Mouse (Mus musculus) myocyte (in vitro differentiated cells): ENCODE results near the gene Card10. TPM values are rescaled to one million over a fixed set of nuclear protein-coding genes. Genes with fewer than 3 reads are reported as not detected.

Experiments
- H3K27me3 ChIP-seq: one replicate; pipeline ENCODE4 v1.6.1; 2011; ENCODE audit not compliant: control insufficient read depth, insufficient read depth, insufficient read length
- H3K36me3 ChIP-seq: one replicate; pipeline ENCODE4 v1.6.1; 2011; ENCODE audit not compliant: control insufficient read depth, insufficient read depth
- H3K4me2 ChIP-seq: one replicate; pipeline ENCODE4 v1.6.1; 2011; ENCODE audit warnings: low read depth, control low read depth
- H3K4me3 ChIP-seq: one replicate; pipeline ENCODE4 v1.5.1; 2011; ENCODE audit warnings: mild to moderate bottlenecking, control low read depth, moderate library complexity
- H3K79me2 ChIP-seq: one replicate; pipeline ENCODE4 v1.6.1; 2011; ENCODE audit not compliant: control insufficient read depth, insufficient read depth
- H3ac ChIP-seq: one replicate; pipeline ENCODE4 v1.6.1; 2011; ENCODE audit not compliant: control insufficient read depth, insufficient read length
- CEBPB ChIP-seq: IDR thresholded peaks from 2 replicates; pipeline ENCODE4 v1.6.1; 2011; ENCODE audit warnings: mild to moderate bottlenecking, moderate library complexity; ENCODE audit not compliant: poor library complexity, insufficient read depth, severe bottlenecking
- E2F4 ChIP-seq: IDR thresholded peaks from one replicate; pipeline ENCODE4 v1.6.1; 2011; ENCODE audit warnings: mild to moderate bottlenecking, control low read depth, moderate library complexity; ENCODE audit not compliant: insufficient read depth
- MAX ChIP-seq: IDR thresholded peaks from one replicate; pipeline ENCODE4 v1.6.1; 2011; ENCODE audit warnings: low read depth, mild to moderate bottlenecking, control low read depth
- MYOD1 ChIP-seq, 3 experiments: IDR thresholded peaks; one replicate each; pipeline ENCODE4 v1.6.1; 2011; ENCODE audit warnings: control low read depth in 2 of 3, low read depth in 2 of 3, mild to moderate bottlenecking in 2 of 3, moderate library complexity in 1 of 3; ENCODE audit not compliant: insufficient read length in 2 of 3, control insufficient read depth in 1 of 3
- MYOG ChIP-seq, 3 experiments: IDR thresholded peaks; one replicate each; pipeline ENCODE4 v1.6.1; 2011; ENCODE audit warnings: control low read depth in 2 of 3, low read depth in 2 of 3, mild to moderate bottlenecking in 2 of 3; ENCODE audit not compliant: insufficient read length in 2 of 3, control insufficient read depth in 1 of 3, insufficient read depth in 1 of 3
- POLR2A ChIP-seq: IDR thresholded peaks from one replicate; pipeline ENCODE4 v1.6.1; 2011; ENCODE audit warnings: low read depth, mild to moderate bottlenecking, control low read depth, moderate library complexity; ENCODE audit not compliant: insufficient read length
- POLR2AphosphoS2 ChIP-seq: IDR thresholded peaks from one replicate; pipeline ENCODE4 v1.6.1; 2011; ENCODE audit warnings: low read depth, control low read depth; ENCODE audit not compliant: insufficient read length
- REST ChIP-seq: IDR thresholded peaks from one replicate; pipeline ENCODE4 v1.6.1; 2011; ENCODE audit warnings: mild to moderate bottlenecking, control low read depth, moderate library complexity; ENCODE audit not compliant: insufficient read depth, insufficient read length
- SRF ChIP-seq: IDR thresholded peaks from one replicate; pipeline ENCODE4 v1.6.1; 2011; ENCODE audit warnings: low read depth; ENCODE audit not compliant: control insufficient read depth, insufficient read length
- TCF12 ChIP-seq: IDR thresholded peaks from one replicate; pipeline ENCODE4 v1.6.1; 2011; ENCODE audit warnings: mild to moderate bottlenecking, control low read depth; ENCODE audit not compliant: poor library complexity, insufficient read depth, severe bottlenecking
- TCF3 ChIP-seq: IDR thresholded peaks from one replicate; pipeline ENCODE4 v1.6.1; 2011; ENCODE audit warnings: low read depth, control low read depth; ENCODE audit not compliant: insufficient read length
- USF1 ChIP-seq: IDR thresholded peaks from one replicate; pipeline ENCODE4 v1.6.1; 2011; ENCODE audit warnings: low read depth, mild to moderate bottlenecking, control low read depth, moderate library complexity
- polyA plus RNA-seq: library from polyadenylated mRNA; unstranded; fragments of >200 nt; fragmentation: generic; extraction: Trizol; gene quantifications from one replicate; pipeline ENCODE4 v1.2.1, GENCODE M21; 2012; ENCODE audit warnings: missing spikeins

Card10 gene
- polyA plus RNA-seq, 1 experiment = 1.4 TPM

DNA sequence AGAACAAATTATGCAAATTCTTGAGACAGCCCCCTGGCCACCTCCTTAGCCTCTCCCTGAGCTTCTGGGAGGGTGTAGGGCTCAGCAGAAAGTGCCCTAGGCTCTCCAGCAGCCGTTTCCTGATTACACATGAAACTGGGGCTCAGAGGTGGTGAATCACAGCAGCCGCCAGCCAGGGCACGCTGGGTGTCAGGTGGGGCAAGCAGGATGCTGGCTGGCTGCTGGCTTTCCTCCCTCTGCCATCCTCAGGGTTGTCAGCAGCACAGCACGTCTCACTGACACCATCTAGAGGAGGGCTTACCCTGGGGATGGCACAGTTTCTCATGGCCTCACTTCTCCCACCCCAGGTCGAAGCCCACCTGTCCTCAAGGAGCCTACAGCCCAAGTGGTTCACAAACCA lies 25.5 kb upstream of the Card10 start:
- Histone ChIP-seq H3K27me3 (no peaks in the 10 kb centered on the region), H3K4me3 (no peak overlapping the region), H3K4me2 (no peak overlapping the region), H3K36me3 (no peaks in the 10 kb centered on the region), H3K79me2 (no peaks in the 10 kb centered on the region), H3ac (no peak overlapping the region)
- TF ChIP-seq POLR2AphosphoS2 (no peak), CEBPB (no peak), MAX (no peak), SRF (no peak), REST (no peak), USF1 (no peak), MYOG (IDR thresholded peaks at IDR 0.05; ENCODE audit: control insufficient read depth in 1 of 3, insufficient read depth in 1 of 3, insufficient read length in 2 of 3, low read depth in 2 of 3) (peak in 1 of 3 experiments; percentile 29), TCF12 (no peak), POLR2A (no peak), TCF3 (no peak), MYOD1 (IDR thresholded peaks at IDR 0.05; ENCODE audit: control insufficient read depth in 1 of 3, insufficient read length in 2 of 3, low read depth in 2 of 3) (peak in 1 of 3 experiments; percentile 59), E2F4 (no peak)

DNA sequence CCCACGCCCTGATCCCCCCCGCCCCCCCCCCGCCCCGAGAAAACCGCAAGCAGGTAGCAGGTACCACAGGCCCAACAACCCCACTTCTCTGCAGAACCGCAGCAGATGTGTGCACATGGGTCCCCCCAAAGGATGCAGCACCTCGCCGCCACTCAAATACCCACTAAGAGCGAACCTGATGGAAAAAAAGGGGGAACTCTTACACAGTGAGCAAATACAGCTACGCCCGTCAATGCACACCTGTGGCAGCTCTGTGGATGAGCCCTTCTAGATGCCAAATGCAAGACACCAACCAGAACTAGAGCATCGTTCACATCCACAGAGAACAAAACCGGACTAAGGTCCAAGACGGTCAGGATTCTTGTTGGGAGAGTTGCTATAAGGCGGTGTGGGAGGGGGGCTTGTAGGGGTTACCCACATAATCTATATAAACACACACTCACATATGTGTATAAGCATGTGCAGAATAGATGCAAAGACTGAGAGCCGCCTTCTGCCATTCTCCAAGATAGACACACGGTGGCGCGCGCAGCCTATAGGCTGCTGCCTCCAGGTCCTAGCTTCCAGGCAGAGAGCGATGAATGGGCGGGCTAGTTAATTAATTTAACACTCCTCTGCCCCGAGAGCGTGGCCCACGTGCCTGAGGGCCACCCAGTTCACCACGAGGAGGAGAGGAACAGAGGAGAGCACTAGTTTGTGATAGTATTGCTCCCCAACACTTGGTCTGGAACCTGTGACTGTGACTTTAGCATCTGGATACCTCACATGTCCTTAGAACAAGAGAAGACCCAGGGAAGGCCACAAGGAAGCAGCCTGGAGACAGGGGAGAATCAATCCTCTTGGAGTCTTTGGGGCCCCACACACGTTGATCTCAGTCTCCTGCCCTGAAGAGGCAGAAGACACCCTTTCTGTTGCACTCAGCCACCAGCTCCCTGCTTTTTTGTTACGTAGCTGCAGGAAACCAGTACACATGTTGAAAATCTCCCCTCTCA lies 23.7 kb upstream of the Card10 start:
- H3K27me3 ChIP-seq = no peaks in the 10 kb centered on the region
- no peaks in the 10 kb centered on the region for H3K36me3 ChIP-seq
- H3K4me2 ChIP-seq = peak overlapping the region; percentile 43
- no peak overlapping the region for H3K4me3 ChIP-seq
- no peaks in the 10 kb centered on the region for H3K79me2 ChIP-seq
- H3ac ChIP-seq = no peak overlapping the region
- TF ChIP-seq POLR2A (no peak), USF1 (peak; percentile 31)

DNA sequence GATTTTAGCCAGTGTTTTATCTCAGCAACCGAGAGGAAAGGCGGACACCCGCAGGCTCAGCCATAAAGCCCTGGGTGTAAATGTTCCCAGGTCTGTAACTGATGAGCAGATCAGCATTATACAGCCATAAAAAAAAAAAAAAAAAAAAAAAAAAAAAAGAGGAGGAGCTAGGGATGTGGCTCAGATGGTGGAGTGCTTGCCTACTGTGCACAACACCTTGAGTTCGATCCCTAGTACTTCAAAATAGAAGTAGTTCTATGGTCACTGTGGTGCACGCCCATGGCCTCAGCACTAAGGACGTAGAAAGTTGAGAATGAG lies 13.2 kb upstream of the Card10 start:
- no peak overlapping the region for H3K4me2 ChIP-seq
- H3K4me3 ChIP-seq = no peak overlapping the region
- no peak overlapping the region for H3ac ChIP-seq
- H3K79me2 ChIP-seq = no peaks in the 10 kb centered on the region
- TF ChIP-seq POLR2AphosphoS2 (no peak), MYOD1 (IDR thresholded peaks at IDR 0.05; ENCODE audit: control insufficient read depth in 1 of 3, insufficient read length in 2 of 3, low read depth in 2 of 3) (no peak), POLR2A (no peak), REST (no peak), TCF3 (no peak), MAX (no peak), USF1 (no peak), E2F4 (no peak), SRF (no peak), CEBPB (no peak), MYOG (IDR thresholded peaks at IDR 0.05; ENCODE audit: control insufficient read depth in 1 of 3, insufficient read depth in 1 of 3, insufficient read length in 2 of 3, low read depth in 2 of 3) (no peak), TCF12 (no peak)
- H3K27me3 ChIP-seq = no peaks in the 10 kb centered on the region
- H3K36me3 ChIP-seq = no peaks in the 10 kb centered on the region

DNA sequence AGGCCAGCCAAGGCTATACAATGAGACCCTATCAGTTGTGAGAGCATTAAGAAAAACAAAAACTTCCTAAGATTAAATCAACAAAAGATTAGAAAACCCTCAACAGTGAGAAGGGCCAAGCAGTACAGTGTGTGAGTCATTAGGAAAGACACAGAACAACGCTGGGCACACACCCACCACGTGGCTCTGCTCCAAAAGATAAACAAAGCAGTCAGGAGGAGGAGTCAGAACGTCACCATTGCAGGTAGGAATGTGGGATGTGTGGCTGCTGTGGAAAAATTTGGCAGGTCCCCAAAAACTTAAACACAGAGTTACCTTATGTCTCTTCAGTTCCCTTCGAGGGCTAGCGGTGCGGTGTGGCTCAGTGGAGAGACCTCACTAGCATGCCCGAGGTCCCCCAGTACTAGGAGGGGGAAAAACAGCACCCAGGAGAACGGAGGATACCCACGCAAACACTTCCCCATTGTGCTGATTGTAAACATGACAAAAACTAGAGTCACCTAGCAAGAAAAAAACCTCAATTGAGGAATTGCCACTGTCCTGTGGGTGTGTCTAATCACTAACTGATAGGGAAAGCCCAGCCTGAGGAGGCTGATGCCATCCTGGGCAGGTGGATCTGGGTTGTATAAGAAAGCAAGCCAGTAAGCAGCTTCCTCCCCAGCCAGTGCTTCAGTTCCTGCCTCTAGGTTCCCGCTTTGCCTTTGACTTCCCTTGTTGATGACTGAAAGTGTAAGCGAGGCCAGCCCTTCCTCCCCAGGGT lies 12.7 kb upstream of the Card10 start:
- no peak for TF ChIP-seq POLR2A
- no peak for TF ChIP-seq MAX
- no peak for TF ChIP-seq TCF3
- no peak for TF ChIP-seq MYOG (IDR thresholded peaks at IDR 0.05; ENCODE audit: control insufficient read depth in 1 of 3, insufficient read depth in 1 of 3, insufficient read length in 2 of 3, low read depth in 2 of 3)
- no peak for TF ChIP-seq CEBPB
- no peak for TF ChIP-seq USF1
- TF ChIP-seq POLR2AphosphoS2 = no peak
- TF ChIP-seq E2F4 = no peak
- no peak for TF ChIP-seq MYOD1 (IDR thresholded peaks at IDR 0.05; ENCODE audit: control insufficient read depth in 1 of 3, insufficient read length in 2 of 3, low read depth in 2 of 3)
- no peak for TF ChIP-seq REST
- TF ChIP-seq TCF12 = no peak
- TF ChIP-seq SRF = no peak

More for the DNA sequence above, 12.7 kb upstream of the Card10 start:
- Histone ChIP-seq H3K36me3 (no peaks in the 10 kb centered on the region), H3ac (no peak overlapping the region), H3K4me3 (no peak overlapping the region), H3K79me2 (no peaks in the 10 kb centered on the region), H3K27me3 (no peaks in the 10 kb centered on the region), H3K4me2 (no peak overlapping the region)
